Mouse (Mus musculus) brain, embryonic 14.5 days (tissue): ENCODE measurements at regions not wholly inside any gene's neighbourhood (a gene's known extent, or its start where the extent isn't known, plus 50 kb on each side); places are given as distances from the start of the nearest gene placed in this dataset.

Experiments
- CTCF ChIP-seq: fragments of 200-500 bp; IDR thresholded peaks from 2 replicates; pipeline ENCODE4 v1.5.1; 2012; ENCODE audit warnings: inconsistent platforms, mild to moderate bottlenecking, moderate library complexity, borderline replicate concordance; ENCODE audit not compliant: insufficient read depth, insufficient read length; ENCODE audit errors: extremely low read depth
- POLR2A ChIP-seq: fragments of 200-500 bp; IDR thresholded peaks from 2 replicates; pipeline ENCODE4 v1.6.1; 2012; ENCODE audit warnings: mild to moderate bottlenecking, inconsistent platforms, borderline replicate concordance; ENCODE audit not compliant: poor library complexity, insufficient read depth, insufficient read length, severe bottlenecking; ENCODE audit errors: extremely low read depth

DNA sequence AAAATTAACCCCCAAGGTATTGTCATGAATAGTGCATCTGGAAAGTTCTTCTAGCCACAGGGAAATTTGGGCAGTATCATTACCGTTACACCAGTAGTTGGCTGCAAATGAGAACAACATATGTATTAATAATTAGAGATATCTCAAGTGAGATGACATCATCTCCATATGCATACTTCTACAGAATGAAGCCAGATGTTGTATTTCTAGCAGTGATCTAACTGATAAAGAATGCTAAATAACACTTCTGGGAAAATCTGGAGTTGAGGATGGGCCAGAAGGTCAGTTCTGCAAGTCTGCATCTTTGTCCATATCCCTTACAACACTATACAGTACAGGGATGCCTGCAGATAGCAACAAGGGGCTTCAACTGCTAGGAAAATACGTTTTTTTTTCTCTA is 702.7 kb downstream of the Epm2a start:
- TF ChIP-seq CTCF = no peak
- TF ChIP-seq POLR2A = no peak
